Mouse (Mus musculus) embryonic fibroblast, embryonic 13.5 days (primary cell): ENCODE measurements around the gene Psmb3.

ENCODE experiments used
- CTCF ChIP-seq: IDR thresholded peaks from 2 replicates; pipeline ENCODE4 v1.5.1; 2011; ENCODE audit warnings: mild to moderate bottlenecking, control low read depth, low read length, moderate library complexity, borderline replicate concordance; ENCODE audit not compliant: insufficient read depth
- POLR2A ChIP-seq: IDR thresholded peaks from 2 replicates; pipeline ENCODE4 v1.6.1; 2011; ENCODE audit warnings: low read depth, mild to moderate bottlenecking, control low read depth, low read length, moderate library complexity

DNA sequence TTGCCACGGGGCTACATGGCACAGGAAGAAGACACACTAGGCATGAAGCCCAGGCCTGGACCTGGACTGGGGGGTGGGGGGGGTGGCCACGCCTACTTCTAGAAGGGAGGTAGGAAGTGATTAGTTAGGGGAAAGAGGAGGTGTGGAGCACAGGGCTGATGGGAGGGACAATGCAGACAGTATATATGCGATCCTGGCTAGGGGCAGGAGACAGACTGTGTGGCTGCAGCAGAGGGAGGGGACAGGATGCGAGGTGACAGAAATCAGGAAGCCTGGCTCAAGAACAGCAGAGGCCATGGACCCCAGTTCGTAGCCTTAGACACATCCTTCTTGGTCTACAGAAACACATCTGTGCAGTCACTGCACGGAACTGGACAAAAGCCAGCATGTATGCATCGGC, 20.5 kb downstream of the Psmb3 start:
- TF ChIP-seq POLR2A (no peak), CTCF (no peak)
